Mouse (Mus musculus) 3134 (cell line): Measurements from ENCODE around the gene 4930564D02Rik.

Source experiments
- DNase-seq: peaks from one replicate; pipeline ENCODE4 v3.0.0-alpha.2; 2011; ENCODE audit warnings: low spot score; ENCODE audit not compliant: insufficient read length; ENCODE audit errors: extremely low read depth

4930564D02Rik gene

DNA sequence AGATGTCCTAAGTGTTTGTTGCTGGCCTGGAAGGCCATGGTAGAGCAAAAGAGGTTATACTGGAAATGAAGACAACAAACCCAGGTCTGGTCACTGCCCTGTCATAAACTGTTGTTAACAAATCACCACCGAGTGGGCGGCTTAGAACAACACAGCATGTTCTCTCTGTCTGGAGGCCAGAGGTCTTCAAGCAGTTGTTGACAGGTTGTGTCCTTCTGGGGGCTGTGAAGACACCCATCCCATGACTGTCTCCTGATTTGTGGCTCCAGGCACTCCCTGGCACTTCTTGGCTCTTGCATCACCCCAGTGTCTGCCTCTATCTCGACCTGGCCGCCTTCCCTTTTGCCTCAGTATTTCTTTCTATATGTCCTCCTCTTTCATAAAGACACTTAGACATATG lies 11.0 kb upstream of the 4930564D02Rik start:
- DNase-seq: no peak

DNA sequence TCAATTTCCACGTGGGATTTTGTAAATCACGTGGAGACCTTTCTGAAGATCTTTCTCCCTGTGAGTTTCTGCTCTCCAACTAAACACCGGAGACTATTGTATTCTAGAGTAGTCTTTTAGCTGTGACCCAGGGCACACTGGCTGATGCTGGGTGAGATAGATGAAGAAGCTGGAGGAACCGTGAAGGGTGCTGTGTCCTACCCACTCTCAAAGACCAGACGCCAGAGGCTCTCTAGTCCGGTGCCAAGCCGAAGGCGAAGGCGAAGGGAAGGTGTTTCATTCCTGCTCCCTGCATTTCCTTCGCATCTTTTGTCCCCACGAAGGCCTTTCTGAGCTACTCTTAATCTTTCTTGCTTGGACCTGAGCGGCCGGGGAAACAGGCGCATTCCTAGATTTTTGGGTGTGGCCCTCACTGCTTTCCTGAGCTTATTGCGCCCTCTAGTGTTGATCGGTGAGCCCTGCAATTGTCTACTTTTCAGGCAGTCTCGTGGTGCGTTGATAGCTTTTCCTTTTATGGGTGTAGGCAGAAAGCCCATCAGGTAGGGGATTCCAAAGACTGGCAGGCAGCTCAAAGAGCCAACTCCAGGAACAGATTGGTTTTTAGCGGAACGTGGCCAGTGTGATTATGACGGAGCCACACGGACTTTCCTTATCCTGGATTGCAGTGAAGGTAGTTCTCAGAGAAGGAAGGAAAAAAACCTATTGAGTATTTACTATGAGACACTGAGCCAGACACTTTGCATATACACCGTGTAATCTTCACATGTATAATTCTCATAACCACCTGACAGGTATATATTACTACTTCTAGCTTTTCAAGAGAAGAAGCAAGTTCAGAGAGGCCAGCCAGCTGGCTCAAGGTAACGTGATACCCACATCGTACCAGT lies 7.8 kb upstream of the 4930564D02Rik start:
- DNase-seq: peak; percentile 73

DNA sequence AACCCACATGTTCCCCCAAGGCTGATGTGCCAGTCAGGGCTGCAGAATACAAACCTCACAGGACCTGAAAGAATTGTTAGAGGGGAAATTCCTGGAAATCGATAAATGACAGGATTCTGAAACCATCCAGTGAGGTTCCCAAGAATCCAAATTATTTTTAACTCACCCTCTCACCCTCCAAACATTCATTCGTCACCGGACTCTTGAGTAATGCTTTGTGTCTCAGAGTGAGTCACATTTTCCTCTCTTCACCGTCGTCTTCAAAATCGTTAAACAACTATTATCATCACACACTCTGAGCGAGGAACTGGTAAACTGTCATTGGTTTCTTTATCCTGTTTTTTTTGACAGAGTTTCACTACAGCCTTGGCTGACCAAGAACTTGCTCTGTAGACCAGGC lies 6.7 kb upstream of the 4930564D02Rik start:
- peak; percentile 59 for DNase-seq

DNA sequence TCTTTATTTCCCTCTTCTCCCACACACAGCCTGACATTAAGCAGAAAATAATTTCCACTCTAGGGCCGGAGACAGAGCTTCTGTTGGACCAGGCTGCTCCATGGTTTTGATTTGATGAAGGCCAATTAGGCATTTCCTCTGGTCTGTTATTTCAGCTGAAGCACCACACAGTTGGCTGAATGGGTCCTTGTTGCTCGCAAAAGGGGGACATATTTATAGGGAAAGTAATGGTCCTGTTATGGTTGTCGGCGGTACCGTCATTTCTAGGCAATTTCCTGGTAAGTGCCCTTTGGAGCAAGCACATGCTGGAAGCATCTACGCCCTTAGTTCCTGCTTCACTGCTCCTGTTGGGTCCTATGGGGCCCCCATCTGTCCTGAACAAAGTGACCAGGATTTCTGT lies 5.7 kb upstream of the 4930564D02Rik start:
- DNase-seq: no peak

DNA sequence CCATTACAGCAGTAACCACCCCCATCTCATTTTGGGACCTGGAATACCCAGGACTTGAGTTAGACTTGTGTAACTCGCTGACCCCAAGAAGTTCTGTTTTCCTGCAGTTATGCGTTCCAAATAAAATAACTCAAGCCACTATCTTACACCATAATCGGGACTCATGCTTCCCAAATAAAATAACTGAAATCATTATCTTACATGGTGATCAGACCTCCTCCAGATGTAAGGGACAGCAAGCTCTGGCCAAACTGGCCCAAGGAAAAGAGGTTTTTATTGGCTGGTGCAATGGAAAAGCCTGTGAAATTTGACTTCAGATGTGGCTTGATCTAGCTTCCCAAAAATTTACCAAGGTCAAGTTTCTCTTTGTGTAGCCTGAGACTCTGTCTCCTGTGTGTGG lies 5.1 kb upstream of the 4930564D02Rik start:
- no peak for DNase-seq

DNA sequence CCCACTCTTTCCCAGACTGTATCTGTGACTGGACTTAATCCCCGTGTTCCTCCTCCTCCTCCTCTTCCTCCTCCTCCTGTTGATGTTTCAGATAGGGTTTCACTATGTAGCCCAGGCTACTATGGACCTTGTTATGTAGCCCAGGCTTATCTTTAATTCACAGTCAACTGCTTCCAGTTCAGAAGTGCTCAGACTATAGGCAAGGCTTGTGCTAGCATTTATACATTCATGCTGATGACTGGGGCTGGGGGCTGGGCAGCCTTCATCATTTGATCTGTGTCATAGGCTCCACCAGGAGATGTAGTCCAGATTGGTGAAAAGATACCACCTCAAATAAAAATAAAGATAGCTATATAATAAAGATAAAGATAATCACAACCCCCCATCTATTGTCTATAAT lies 4.7 kb upstream of the 4930564D02Rik start:
- no peak for DNase-seq

DNA sequence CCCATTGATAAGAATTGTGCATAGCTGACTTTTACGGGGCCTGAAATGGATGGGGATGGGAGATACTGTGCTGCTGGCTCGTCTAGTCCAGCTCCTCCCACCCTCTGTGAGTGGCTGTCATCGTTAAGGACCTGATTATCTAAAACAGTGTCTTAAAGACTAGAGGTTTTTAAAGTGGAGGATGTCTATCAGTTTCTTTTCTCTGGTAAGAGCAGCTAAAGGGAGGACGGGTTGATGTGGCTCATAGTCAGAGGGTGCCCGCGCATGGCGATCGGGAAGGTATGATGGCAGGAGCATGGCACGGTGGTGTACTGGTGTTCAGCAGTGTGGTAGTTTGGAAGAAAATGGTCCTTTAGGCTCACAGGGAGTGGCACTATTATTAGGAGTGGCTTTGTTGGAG lies 4.0 kb upstream of the 4930564D02Rik start:
- no peak for DNase-seq

DNA sequence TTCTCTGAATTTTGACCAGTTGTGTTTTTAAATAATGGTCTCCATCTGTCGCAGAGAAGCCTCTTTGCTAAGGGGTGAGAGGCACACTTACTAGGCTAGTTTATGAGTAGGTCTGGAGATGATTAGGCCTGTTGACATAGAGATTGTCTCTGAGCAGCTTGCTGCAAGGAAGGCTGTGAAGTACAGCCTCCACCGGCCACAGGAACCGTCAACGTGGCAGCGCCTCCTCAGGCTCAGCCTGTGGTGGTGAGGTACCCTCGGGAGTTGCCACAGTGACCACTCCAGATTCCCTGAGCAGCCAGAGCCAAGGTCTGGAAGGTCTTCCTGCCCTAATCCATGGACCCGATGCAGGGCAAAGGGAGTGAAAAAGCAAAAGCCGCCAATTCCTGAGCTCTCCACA lies 3.9 kb downstream of the 4930564D02Rik start:
- DNase-seq: no peak

DNA sequence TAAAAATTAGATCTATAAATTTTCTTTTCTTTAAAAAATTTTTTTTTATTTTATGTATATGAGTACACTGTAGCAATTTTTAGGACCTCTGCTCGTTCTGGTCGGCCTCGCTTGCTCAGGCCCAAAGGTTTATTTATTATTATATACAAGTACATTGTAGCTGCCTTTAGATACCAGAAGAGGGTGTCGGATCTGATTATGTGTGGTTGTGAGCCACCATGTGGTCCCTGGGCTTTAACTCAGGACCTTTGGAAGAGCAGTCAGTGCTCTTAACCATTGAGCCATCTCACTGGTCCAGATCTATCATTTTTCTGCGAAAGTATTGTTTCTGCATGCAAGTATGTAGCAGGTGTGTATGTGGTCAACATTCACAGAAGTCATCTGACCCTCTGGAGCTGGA lies 4.6 kb downstream of the 4930564D02Rik start:
- no peak for DNase-seq

DNA sequence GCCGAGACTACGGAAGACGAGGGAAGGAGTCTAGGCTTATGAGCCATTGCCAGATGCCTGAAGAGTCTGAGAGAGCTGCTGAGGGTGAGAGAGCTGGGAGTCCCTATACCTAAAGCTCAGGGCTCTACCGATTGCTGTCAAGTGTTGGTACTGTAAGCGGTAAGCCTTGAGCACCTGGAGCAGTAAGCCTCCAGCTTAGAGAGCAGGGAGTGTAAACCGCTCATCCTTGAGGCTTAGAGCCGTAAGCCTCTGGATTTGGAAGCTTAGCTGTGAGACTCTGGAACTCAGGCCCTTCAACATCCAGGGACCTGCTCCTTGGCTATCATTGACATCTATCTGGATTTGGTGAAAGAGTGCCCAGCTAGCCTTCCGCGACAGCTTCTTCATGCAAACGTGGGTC lies 5.9 kb downstream of the 4930564D02Rik start:
- no peak for DNase-seq

DNA sequence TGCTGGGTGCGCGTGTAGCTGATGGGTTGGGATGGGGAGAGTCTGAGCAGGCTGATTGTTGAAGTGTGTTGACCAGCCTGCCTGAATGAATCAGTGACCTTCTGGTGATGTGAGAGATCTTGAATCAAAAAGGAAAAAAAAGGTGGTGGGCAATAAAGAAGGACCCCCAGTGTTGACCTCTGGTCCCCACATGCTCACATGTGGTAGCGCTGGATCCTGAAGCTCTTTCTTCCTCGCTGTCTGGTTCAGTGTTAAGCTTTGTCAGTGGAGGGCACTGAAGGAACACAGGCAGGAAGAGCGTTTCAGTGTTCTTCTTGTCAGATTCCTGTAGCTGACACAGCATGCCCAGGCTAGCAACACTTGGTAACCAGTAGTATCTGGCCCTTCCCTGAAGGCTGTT lies 9.2 kb downstream of the 4930564D02Rik start:
- DNase-seq: no peak

DNA sequence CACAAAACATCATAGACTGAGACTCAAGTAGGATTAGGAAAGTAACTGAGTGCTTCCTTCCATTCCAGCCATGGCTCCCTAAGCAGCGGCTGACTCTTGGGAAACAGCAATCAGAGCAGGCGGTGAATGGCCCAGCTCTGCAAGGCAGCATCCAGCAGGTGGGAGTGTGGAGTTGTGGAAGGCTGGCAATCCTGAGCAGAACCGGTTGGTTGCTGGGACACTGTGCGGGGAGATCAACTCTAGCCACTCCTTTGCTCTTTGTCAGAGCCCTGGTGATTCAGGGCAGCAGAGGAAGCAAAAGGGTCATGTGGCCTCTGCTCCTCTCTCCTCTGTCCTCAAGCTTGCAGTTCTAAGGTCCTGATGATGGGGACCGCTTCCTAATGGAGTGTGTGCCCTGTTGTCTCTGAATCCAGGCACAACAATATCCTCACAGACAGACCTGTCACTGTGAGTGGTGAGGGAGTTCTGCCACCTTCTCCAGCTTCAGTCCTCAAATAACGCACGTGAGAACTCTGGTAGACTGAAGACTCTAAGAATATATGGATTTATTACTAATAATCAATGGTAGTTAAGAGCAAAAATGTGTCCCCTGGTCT lies 11.7 kb downstream of the 4930564D02Rik start:
- DNase-seq: peak; percentile 55

DNA sequence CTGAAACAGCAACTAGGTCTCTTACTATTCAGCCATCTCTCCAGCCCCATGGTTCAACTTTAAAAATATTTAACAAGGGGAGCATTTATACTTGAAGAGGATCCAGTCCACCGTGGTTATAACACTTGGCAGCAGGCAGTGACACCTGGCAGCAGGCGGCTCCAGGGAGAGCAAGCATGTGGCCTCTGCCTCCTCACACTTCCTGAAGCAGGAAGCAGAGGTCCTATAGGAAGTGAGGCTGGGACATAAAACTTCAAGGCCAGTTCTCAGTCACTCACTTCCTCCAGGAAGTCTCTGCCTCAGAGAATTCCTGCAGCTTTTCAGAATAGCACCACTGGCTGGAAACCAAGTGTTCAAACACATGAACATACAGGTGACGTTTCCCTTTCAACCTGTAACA lies 20.7 kb downstream of the 4930564D02Rik start:
- DNase-seq: peak; percentile 15

DNA sequence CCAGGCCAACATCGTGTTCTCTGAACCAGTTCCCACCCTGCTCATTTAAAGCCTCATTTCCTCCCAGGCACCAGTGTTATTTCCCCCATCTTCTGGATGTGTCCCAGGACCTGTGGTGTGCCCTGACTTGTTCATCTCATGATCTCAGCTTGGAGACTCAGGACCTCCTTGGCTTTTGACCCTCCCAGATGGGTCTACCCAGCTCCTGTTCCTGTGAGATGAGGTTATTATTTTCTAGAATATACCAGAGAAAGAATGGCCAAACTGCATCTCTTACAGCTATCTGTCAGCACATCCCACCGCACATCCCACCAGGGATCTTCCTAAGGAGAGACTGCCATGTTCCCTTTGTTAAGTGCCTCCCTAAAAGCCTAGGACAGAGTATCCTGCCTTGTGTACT lies 22.0 kb downstream of the 4930564D02Rik start:
- no peak for DNase-seq

DNA sequence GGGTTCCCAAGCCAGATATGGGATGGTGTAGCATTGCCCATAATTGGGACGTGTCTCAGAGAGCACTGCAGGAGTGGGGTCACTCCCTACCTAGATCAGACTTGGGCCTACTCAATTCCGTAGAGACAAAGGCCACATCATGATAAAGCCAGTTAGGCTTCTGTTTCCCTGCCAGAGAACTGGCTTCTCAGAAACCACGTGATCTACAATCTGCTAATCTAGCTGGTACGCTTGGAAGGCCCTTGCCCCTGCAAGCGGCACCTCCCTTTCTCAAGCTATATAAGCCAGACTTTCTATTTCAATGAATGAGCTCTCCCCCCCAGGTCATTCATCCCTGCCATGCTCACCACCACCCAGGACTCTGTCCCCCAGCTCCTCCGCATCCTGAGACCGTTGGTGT lies 23.5 kb downstream of the 4930564D02Rik start:
- DNase-seq: no peak

DNA sequence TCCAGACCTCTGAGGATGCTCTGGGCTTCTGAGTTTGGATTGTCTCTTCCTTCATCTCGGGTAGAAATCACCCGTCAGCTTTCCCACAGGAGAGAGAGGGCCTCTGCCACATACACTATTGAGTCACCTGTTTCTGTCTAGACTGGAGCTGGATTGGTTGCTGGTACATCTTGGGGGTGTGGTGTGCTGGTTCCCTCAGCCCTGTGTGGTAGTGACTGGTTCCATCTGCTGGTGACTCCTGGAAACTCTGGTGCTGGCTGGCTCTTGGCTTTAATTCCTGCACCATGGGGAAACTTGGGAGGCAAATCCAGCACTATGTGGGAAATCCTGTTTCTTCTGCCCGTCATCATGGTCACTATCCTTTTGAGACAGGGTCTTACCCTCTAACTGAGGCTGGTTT lies 24.3 kb downstream of the 4930564D02Rik start:
- DNase-seq: peak; percentile 73

DNA sequence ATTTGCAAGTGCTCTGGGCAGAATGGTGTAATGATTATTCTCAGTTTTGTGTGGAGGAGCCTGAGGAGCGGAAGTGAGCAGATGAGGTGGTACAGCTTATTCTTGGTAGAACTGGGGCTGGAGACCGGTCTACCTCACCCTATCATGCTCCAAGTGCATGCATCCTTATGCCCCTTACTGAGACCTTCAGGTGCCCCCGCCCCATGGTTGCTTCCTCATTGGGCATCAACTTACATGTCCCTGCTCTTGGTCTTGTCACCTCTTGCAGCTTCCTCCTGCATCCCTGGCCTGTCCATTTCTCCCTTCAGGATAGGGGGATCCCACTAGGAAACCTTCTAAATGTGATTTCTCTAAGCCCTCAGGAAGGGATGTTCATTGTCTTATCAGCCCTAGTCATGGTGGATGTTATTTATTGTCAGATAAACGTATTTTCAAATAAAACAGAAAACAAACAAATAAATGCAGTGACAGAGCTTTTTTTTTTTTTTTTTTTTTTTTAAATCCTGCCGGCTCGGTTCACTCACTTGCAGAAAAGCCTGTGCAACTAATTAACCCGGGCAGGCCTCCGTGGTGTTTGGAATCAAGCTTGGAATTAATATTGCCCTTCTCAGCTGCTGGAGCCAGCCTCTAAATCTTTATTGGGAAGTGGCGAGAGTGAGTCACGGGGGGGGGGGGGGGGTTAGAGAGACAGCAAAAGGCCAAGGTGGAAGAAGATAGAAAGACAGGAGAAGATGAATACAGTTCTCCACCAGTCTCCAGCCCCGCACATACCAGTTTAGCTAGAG lies 26.3 kb downstream of the 4930564D02Rik start:
- no peak for DNase-seq

DNA sequence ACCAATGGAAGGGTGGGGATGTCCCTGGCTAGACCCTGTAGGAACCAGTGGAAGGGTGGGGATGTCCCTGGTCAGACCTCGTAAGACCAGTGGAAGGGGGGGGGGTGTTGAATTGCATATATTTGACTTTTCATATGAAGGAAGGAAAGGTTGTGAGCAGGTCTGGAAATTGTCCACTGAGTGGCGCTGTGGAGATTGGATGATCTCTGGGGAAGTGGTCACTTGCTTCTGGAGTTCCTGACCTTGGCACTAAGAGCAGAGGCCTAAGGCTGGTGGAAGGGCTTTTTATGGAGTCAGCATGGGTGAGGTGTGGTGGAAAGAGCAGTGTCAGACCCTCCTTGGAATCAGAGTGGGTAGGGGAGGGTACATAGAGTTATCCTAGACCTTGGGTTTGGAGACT lies 27.8 kb downstream of the 4930564D02Rik start:
- no peak for DNase-seq

DNA sequence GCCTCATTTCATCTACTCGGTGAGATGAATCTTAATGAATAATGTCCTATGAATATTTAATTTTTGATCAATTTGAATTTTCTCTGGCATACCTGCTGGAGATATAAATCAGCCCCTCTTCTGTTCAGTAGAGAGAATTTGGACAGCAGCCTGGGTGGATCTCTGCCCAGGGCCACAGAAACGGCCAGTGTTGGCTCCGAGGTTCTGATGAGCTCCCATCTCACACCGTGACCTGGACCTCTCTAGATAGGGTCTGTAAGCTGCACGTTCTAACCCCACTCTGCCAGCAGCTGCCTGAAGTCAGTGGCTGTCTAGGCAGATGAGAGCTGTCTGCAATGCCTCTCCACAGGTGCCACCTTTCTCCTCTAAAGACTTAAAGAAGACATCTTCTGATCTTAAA lies 28.4 kb downstream of the 4930564D02Rik start:
- no peak for DNase-seq

DNA sequence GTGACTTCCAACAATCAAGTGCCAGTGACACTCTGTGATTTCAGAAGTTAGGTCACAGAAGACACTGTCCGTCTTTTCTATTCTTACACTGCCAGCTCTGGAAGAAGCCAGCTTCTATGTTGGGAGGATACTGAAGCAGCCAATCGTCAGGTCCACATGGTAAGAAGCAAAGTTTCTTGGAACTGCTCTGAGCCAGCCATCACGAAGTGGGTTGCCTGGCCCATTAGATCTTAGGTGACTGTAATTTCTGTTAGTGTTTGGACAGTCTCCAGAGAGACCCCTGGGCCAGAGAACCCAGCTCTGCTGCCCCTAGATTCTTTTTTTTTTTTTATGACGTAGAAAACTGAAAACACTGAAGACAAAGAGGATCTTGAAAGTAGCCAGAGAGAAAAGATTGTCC lies 30.9 kb downstream of the 4930564D02Rik start:
- no peak for DNase-seq

DNA sequence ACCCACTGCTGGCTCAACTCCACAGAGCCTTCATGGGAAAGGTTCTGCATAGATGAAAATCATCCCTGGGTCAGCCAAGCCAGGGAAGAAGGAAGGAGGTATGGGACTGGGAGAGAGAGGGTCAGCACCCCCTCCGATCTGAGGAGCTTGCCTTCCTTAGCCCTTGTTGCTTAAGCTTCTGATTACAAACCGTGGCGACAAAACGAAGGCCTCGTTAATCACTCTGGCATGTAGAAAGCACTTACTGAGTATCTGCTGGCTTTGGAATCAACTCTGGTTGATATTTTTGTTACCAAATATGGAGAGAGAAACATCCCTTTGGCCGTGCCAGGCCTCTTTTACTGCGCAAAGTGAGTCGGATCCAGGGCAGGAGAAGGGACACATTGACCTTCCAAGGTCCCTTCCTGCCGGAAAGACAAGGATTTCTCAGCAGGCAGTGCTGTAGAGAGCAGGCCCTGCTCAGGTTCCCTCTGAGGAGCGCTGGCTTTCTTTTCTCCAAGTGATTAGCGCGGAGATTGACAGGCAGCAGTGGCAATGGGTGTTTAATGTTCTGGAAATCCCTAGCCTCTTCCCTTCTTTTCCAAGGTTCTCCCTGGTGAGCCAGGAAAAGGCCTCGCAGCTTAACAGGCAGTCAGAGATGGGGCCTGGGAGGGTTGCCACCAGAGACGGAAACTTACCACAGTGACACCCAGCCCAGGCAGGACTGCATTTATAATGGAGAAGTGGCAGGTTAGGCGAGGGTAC lies 33.1 kb downstream of the 4930564D02Rik start:
- DNase-seq: no peak
